Mouse (Mus musculus) mammary gland, adult 2 months (tissue): ENCODE results near the gene Ngrn. TPM values are rescaled to one million over a fixed set of nuclear protein-coding genes. Genes with fewer than 3 reads are reported as not detected.

ENCODE experiments used
- polyA plus RNA-seq: library from polyadenylated mRNA; depleted of rRNA; stranded (reverse); fragments of >200 nt; gene quantifications from 2 replicates; pipeline ENCODE4 v1.2.3, GENCODE M21; 2012; ENCODE audit warnings: low replicate concordance; rRNA removed

Ngrn gene
- 19.5 and 30.0 TPM in 2 replicates for polyA plus RNA-seq

DNA sequence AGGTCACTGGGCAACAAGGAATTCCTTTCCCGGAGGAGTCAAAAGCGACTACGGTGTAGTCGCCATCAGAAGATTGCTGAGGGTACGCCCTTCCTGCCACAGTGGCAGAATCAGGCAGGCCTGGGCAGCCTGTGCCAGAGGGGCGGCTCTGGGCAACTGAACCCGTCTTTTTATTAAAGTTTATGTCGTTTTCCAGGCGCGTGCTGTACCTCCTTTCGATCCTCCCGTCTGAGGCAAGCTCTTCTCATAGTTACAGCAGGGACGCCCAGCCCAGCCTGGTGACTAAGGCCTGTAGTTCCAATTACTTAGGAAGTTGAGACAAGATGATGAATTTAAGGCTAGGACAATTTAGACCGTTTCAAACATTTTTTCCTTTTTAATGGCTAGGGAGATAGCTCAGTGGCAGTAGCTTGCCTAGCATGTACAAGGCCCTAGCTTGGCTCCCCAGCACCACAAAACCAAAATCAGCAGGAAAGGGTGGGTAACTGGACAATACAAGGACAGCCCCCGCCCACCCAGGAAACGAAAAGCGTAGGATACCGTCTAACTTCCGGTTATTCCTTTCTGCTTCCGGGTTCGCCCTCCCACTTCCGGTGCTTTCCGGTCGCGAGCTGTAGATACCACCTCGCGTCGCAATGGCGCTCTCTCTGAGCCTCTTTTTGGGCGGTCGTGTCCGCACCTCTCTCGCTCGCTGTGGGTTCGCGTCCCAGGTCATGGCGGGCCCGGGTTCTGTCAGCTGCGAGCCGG, at the start of gene Ngrn:
Gene Ngrn (plus strand): TSS at position 591 of the 747 bp plus-strand sequence.

GRCm38 (mm10) chr7:80232489-80233029, 28.5 kb upstream of the Ngrn start, which contains the start of the genes Cib1 and Gdpgp1:
Cib1 (minus strand) TSS chr7:80232813.
Gdpgp1 (plus strand) TSS chr7:80232865.

DNA sequence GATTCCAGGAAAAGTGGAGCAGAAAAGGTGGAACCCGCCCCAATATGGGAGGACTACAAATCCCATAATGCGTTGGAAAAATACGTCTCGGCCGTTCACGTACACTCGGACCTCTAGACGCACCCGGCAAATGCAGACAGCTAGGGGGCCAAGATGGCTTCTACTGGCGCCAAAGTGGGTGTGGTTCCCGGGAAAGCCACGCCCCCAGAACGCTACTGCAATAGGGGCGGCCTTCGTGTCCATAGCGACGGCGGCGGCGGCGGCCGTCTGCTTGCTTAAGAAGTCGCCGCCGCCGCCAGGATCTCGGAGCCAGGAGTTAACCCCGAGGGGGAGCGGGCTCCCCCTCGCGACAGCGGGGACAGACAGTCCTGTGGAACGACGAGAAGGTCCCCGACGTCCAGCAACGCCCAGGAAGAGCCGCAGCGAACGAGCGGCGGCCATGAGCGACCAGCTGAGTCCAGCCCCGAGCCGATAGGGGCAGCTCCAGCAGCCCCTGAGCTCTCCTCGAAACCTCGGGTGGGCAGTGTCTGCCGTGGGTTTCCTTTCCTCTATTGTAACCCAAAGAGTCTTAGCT, 14.8 kb upstream of the Ngrn start, which contains the start of gene Ttll13:
Gene Ttll13 (plus strand): TSS at position 229 of the 574 bp plus-strand sequence.

GRCm38 (mm10) chr7:80268897-80269750, 8.1 kb downstream of the Ngrn start, which contains the start of gene Vps33b:
Vps33b (plus strand) TSS chr7:80269649.

GRCm38 (mm10) chr7:80294062-80294763, 33.2 kb downstream of the Ngrn start, which contains the start of gene Prc1:
Prc1 (plus strand) TSS chr7:80294450.

Other genes starting within 250 kb of the Ngrn start
- gene Zfp710, start 236.4 kb upstream of the Ngrn start, polyA plus RNA-seq = 44.8 and 56.6 TPM in 2 replicates
- 92.3 and 157 TPM in 2 replicates for gene Idh2, start 145.8 kb upstream of the Ngrn start, polyA plus RNA-seq
- gene Sema4b, start 74.4 kb upstream of the Ngrn start, polyA plus RNA-seq = 31.2 and 41.9 TPM in 2 replicates
- 108 and 140 TPM in 2 replicates for gene Cib1, start 28.4 kb upstream of the Ngrn start, polyA plus RNA-seq
- 2.9 and 3.6 TPM in 2 replicates for gene Gdpgp1, start 28.4 kb upstream of the Ngrn start, polyA plus RNA-seq
- gene Ttll13, start 14.8 kb upstream of the Ngrn start, polyA plus RNA-seq = 0.72 and 1.2 TPM in 2 replicates
- 9.9 and 11.9 TPM in 2 replicates for gene Vps33b, start 8.4 kb downstream of the Ngrn start, polyA plus RNA-seq
- 3.1 and 5.8 TPM in 2 replicates for gene Prc1, start 33.2 kb downstream of the Ngrn start, polyA plus RNA-seq
- gene Rccd1, start 63.2 kb downstream of the Ngrn start, polyA plus RNA-seq = 9.8 and 12.6 TPM in 2 replicates
- 54.4 and 99.0 TPM in 2 replicates for gene Unc45a, start 79.8 kb downstream of the Ngrn start, polyA plus RNA-seq
- gene Hddc3, start 81.9 kb downstream of the Ngrn start, polyA plus RNA-seq = 25.9 and 33.4 TPM in 2 replicates
- 196 and 199 TPM in 2 replicates for gene Man2a2, start 110.2 kb downstream of the Ngrn start, polyA plus RNA-seq
- gene Fes, start 126.7 kb downstream of the Ngrn start, polyA plus RNA-seq = 38.4 and 41.8 TPM in 2 replicates
- gene Furin, start 144.2 kb downstream of the Ngrn start, polyA plus RNA-seq = 74.1 and 130 TPM in 2 replicates